Mouse (Mus musculus): Measurements from ENCODE around the gene Zfp866.

Zfp866 gene

DNA sequence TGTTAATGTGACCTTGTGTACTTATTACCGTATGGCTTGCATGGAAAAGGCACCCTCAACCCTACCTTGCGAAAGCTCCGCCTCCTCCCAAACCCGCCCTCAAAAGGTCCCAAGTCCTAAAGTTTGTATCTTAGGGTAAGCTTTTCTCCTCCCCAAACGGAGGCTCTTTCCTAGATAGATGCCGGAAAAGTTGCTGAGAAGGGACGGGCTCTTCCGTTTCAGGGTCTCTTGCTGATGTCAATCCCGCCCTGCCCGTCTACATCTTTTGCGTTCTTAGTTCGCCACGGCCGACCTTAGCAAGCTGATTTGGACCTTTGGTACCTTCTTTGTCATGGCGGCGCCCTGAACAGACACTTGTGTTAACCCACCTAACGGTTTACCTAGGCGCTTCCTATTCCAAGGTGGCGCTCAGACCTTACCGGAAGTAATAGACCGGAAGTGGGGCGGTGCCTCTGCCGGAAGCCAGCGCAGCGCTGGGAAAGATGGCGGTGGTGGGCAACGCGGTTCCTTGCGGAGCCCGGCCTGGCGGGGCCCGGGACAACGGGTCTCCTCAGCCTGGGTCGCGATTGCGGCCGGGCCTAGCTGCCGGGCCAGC lies at the start of gene Zfp866, which contains the start of gene Atp13a1:
Gene Zfp866, minus strand, starts transcription at position 406 of the 595 bp plus-strand sequence.
Gene Atp13a1, plus strand, starts transcription at position 391 of the 595 bp plus-strand sequence.
- peak; percentile 92 for DNase-seq

DNA sequence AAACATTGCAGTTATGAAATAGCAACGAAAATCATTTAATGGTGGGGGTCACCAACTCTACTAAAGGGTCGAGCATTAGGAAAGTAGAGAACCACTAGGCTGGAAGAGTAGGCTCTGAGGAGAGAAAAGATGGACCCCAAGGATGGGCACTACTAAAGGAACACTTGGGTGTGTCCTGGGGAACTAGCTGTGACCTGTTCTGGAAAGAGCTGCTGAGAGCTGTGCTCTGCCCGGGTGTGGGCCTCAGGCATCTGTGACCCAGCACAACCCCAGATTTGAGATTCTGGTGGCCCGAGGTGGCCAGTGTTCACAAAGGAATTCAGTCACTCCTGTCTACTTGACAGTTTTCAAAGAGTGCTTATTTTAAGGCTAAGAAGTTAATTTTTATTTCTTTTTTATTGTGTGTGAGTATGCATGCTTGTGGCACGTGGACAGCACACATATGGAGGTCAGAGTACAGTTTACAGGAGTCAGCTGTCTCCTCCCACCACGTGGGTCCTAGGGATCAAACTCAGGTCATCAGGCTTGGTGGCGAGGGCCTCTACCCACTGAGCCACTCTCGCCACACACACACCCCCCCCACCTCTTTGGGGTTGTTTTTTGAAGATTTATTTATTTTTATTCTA lies 46.2 kb upstream of the Zfp866 start:
- peak; percentile 53 for DNase-seq

DNA sequence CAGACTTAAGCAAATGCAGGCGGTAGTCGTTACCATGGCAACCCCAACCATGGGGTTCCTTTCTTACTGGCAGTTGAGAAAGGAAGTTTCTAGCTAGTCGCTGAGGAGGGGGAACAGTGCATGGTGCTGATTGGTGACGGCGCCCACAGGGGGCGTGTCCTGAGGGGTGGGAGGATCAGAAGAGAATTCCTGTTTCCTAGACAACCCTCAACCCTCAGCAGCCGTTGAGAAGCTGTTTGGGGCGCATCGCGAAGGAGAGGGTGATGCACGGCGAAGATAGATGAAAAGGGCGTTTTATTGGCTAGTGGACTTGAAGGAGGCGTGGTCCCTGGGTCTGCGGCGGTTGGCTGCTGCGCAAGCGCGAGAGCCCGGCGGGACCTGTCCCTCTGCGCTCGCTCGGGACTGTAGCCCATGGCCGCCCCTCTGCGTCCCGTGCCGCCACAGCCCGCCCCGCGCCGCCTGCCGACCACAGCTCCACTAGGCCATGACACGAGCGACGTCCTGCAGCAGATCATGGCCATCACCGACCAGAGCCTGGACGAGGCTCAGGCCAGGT lies 41.4 kb upstream of the Zfp866 start, which contains the start of gene Pbx4:
Gene Pbx4, plus strand, starts transcription at position 194 of the 556 bp plus-strand sequence.
- DNase-seq, result peak; percentile 90

DNA sequence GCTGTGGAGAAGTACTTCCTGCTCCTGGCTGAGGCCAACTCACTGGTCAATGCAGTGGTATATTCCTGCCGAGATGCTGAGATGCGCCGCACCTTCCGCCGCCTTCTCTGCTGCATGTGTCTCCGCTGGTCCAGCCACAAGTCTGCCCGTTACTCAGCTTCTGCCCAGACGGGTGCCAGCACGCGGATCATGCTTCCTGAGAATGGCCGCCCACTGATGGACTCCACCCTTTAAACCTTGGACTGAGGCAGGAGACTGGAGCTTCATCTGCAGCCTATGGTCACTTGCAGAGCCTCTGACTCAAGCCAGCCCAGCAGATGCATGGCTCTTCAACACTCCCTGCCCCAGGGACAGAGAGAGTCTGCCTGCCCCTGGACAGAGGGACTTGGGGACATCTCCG lies 35.4 kb upstream of the Zfp866 start:
- DNase-seq, result no peak

DNA sequence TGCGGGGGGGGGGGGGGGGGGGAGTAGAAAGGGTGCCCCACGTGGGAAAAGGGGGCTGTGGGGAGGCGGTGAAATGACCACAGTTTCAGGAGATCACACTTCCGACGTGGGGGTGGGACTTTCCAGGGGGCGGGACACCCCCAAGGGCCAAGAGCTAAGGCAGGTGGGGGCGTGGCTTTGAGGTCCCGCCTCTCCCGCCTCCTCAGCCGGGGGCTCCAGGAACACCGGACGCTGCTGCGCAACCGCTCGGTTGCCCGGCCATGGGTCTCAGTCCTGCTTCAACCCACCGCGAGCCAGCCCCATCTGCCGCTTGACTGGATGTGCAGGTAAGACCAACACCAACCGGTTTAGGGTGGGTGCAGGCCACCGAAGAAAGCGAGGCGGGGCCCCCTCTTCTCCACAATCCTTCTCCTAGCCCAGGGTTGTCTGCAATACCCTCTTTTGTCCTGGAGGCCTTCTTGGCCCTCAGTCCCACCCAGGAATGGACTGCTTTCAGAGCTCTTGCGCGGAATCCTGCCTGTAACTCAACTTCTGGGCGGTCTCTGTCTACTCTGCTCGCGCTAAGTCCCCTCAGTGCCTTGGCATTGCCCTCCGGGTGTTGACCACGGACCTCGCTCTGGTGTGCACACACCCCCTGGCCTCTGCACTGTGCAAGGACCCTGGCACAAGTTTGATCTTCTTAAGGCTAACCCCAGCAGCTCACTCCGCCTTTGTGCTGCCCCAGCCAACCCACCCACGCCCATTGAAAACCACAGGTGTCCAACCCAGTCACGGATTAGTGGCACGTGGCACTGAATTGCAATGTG lies 31.6 kb upstream of the Zfp866 start, which contains the start of gene Lpar2:
Gene Lpar2, plus strand, starts transcription at position 44 of the 806 bp plus-strand sequence.
- DNase-seq, result peak; percentile 88

DNA sequence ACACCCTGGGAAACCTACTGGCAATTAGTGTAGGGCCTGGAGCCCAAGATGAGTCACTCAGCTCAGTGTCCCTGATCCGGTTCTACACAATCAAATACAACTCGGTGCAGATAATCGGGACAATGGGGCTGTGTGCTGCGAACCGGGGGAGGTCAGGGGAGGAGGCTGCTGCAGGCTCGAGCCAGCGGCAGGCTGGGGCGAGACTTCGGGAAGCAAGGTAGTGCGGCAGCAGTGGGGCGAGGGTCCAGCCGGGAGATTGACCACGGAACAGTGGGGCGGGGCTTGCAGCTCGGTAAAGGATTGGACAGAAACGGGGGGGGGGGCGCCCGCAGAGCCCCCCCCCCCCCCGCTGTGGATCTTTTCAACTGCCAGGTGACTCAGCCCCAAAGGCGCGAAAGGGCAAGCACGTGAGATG lies 31.0 kb upstream of the Zfp866 start:
- DNase-seq, result peak; percentile 72

DNA sequence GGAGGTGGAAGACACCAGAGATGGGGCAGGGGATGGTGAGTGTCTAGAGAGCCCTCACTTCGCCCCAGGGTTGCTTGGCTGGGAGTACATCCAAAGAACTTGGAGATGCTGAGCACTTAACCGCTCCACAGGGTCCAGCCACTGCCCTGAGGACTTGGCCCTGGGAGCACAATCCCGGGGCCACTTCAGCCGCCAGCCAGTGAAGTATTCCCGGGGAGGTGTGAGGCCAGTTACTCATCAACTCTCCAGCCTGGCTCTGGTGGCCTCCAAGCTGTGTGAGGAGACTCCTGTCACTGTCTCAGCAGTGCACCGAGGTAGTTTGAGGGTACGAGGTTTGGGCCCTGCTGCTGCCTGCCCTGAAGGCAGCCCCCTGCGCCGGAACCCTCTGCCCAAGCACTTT lies 29.5 kb upstream of the Zfp866 start:
- DNase-seq, result peak; percentile 76

DNA sequence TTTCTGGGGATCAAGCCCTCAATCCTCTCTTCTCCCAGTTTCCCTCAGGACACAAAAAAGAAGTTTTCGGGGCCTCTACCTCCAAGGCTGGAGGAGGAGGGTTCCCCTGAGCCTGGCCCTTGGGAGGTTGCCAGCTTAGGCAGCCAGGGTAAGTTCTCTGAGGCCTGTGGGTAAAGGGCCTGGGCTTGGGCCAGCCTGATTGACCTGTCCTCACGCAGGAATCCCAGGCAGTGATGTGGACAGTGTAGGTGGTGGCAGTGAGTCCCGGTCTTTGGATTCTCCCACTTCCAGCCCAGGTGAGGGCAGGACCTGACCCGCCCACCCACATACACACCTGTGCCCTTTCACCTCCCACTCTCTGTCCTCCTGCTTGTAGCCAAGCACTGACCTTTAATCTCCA lies 24.4 kb upstream of the Zfp866 start:
- no peak for DNase-seq

DNA sequence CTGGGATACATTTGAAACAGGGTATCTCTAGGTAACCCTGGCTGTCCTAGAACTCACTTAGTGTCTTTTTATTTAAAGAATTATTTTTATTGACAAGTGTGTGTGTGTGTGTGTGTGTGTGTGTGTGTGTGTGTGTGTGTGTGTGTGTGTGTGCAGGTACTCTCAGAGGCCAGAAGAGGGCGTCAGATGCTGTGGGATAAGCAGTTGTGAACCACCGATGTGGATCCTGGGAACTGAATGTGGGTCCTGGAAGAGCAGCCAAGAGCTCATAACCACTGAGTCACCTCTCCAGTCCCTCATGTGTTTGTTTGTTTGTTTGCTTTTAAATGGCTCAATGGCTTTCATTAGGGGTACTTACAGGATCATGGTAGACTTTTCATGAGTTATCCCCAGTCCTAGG lies 23.9 kb upstream of the Zfp866 start:
- DNase-seq, result no peak

DNA sequence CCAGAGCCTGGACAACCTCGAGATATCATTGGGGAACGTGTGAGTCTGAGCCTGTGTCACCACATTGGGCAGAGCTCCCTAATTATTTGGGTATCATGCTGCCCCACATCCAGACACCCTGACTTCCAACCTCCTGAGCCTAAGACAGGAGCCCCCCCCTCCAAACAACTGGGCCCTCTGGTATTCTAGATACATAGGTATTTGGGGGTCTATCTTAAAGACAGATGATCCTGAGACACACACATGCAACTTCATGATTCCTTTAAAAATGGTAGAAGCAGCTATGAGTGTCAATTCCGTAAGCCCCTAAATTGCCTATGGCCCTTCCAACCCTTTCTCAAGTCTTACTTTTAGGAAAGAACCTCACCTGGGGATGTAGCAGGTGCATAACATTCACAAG lies 18.8 kb upstream of the Zfp866 start:
- no peak for DNase-seq

DNA sequence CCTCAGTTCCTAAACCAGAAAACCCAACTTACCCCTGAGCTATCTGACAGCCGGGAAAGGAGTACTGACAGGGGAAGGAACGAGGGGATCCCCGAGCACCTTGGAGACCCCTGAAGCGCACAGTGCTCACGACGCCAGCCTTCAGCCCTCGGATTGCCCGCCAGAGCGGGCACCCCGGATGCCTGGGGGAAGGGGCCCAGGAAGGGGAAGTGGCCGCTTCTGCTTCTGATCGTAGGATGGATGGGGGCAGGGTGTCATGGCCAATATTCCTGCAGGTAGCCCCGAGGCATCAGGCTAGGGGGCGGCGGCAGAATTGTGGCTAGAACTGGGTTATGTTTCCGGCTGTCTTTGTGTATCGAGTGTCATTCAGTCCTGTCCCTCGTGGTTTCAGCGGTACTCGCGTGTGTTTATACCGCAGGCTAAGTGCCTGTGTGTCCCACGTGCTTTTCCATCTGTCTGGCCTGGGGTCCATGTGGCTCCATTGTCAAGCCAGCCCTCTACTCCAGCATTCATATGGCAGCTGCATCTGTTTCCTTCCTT lies 18.0 kb upstream of the Zfp866 start:
- no peak for DNase-seq

DNA sequence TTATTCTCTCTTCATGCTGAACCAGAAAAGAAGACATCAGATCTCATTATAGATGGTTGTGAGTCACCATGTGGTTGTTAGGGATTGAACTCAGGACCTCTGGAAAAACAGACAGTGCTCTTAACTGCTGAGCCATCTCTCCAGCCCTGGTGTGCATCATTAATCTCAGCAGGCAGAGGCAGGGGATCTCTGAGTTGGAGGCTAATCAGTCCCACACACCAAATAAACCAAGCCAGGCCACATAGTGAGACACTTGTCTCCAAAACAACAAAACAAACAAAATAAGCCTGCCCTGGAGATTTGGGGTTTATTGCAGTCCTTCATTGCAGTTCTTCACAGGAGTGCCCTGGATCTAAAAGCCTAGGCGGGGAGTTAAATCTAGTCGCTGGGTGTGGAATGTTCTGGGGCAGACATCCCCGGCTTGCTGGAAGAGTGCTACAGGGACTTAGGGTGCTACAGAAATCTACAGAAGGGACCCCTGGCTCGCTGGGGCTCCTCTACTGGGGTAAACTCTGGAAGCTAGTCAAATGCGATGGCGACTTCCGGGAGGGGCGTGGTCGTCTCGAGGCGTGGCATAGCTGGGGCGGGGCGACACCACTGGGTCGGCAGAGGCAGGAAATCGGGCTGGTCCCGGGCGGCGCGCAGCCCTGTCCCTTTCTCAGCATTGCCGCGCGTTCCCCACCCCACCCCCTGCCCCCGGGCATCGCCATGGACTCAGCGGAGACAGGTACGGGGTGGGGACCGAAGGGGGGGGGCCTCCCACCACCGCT lies 17.3 kb upstream of the Zfp866 start, which contains the start of gene Gmip:
Gene Gmip, plus strand, starts transcription at position 586 of the 770 bp plus-strand sequence.
- peak; percentile 87 for DNase-seq

DNA sequence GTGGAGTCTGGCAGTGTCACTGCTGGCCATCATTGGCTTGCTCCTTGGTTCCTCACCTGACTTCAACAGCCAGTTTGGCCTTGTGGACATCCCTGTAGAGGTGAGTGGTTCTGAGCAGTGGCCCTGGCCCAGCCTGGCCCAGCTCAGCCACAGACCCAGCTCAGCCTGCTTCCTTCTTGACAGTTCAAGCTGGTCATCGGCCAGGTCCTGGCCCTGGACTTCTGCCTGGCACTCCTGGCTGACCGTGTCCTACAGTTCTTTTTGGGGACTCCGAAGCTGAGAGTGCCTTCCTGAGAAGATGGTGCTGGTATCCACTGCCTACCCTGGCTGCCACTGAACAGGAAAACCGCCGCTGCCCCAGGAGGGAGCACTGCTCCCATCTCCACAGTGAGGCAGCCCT lies 16.3 kb upstream of the Zfp866 start:
- no peak for DNase-seq

DNA sequence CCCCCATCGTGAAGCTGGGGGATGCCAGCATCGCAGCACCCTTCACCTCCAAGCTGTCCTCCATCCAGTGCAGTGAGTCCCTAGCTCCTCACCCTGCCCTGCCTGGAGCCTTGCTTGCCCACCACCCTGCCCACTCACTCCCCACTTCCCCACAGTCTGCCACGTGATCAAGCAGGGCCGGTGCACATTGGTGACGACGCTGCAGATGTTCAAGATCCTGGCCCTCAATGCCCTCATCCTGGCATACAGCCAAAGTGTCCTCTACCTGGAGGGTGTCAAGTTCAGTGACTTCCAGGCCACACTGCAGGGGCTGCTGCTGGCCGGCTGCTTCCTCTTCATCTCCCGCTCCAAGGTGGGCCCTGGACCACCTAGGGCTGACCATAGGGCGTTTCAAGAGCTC lies 14.5 kb upstream of the Zfp866 start:
- no peak for DNase-seq

DNA sequence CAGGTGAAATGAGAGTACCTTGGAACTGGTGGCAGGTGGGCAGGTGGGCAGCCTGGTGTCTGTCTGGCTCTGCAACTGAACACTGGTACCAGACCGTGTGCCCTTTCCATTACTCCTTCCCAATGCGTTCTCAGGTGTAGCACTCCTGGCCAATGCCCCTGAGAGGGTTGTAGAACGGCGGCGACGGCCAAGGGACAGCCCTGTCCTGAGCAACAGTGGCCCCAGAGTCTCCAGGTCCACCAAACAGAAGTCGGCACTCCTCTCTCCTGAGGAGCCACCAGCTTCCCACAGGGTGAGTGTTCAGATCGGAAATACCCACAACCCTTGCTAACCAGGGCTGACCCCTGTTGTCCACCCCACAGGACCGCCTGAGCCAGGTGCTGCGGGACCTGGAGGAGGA lies 14.1 kb upstream of the Zfp866 start:
- no peak for DNase-seq

DNA sequence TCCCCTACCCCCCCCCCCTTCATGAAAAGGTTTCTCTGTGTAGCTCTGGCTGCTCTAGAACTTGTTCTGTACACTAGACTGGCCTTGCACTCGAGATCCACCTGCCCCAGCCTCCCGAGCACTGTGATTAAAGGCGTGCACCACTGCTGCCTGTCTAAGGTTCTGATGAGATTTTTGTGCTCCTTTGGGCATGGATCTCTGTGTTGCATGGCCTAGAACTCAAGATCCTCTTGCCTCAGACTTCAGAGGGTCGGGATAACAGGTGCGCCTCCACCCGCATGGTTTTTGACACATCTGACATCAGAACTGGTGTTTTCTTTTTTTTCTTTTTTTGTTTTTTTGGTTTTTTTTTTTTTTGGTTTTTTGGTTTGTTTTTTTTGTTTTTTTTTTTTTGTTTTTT lies 13.6 kb upstream of the Zfp866 start:
- no peak for DNase-seq

DNA sequence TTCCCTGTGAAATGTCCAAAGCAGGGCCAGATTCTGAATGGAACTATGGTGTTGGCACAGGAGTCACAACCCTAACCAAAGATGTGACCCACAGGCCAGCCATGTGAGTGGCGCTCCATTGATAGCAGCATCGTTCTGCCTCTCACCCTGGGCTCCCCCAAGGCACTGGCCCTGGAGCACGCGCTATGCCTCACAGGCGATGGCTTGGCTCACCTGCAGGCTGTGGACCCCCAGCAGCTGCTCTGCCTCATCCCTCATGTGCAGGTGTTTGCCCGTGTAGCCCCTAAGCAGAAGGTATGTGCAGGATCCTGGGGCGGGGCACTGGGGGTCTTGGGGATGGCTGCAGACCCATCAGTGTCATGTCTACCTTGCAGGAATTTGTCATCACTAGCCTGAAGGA lies 12.4 kb upstream of the Zfp866 start:
- DNase-seq, result no peak

DNA sequence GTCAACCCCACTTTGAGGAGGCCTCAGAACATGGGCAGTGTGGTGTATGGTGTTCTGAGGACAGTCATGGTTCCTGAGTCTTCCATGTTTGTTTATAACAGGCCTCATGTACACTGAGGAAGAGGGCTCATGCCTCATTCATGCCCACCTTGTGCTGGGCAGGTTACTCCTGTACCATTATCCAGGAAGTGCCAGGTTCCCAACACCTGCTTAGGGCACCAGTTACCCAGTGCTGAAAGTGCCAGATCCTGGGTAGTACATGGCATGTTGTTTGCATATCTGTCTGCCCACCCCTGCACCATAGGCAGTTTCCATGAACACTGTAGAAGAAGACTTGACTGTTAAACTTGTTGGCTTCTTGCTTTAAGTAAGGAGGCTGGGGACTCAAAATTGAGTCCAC lies 11.2 kb upstream of the Zfp866 start:
- DNase-seq, result no peak

DNA sequence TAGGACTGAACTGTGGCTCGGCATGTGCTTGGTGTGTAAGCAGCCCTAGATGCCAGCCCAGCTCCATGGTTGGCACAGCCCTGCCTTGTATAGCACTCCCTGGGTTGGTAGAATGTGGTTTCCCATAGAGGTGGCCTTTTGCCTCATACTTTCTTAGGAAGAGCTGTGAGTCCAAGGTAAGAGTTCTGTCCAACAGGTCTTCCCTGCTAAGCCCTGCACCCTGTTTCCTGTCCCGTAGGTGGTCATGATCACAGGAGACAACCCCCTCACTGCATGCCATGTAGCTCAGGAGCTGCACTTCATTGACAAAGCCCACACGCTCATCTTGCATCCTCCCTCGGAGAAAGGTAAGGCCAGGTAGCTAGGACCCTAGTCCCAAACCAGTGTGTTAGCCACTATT lies 10.8 kb upstream of the Zfp866 start:
- no peak for DNase-seq

DNA sequence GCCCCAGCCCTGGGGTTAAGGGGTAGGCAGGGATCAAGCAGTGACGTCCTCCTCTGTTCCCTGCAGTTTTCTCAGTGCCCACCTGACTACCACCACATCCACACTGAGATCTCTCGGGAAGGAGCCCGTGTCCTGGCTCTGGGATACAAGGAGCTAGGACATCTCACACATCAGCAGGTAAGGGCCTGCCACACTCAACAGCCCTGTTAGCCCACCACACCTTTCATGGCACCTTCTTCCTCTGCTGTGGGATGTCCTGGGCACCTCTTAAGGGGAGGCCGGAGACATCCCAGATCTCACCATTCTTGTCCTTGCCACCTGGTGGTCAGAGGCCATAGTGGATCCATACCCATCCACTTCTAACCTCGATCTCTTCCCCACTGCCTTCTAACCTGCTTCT lies 9.0 kb upstream of the Zfp866 start:
- DNase-seq, result no peak

DNA sequence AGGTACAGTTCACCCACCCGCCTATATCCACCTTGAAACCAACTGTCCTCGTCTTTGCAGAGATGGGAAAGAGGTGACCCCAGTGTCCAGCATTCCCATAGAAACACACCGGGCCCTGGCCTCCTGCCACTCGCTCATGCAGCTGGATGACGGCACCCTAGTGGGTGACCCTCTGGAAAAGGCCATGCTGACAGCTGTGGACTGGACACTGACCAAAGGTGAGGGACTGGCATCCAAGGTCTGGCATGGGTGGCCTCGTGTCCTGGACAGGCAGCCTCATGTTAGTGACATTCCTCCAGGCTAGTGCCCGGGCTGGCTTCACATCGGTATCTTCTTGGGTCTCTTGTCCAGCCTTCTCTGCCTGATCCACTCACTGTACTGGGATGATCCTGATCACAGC lies 8.3 kb upstream of the Zfp866 start:
- DNase-seq, result no peak

DNA sequence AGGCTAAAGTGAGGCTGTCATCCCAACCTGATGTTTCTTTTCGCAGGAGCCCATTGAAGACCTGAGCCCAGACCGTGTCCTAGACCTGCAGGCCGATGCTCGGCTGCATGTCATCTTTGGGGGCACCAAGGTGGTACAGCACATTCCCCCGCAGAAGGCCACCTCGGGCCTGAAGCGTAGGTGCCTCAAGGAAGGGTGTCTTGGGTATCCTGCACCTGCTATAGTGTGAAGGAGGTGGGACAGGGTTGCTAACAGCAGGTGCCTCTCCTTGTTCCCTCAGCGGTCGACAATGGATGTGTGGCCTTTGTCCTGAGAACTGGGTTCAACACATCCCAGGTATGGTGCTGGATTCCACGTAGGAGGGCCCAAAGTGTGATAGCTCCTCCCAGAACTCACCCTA lies 6.7 kb upstream of the Zfp866 start:
- DNase-seq, result no peak

All from kidney, postnatal 14 days (tissue).